Mouse (Mus musculus): ENCODE results near the gene Srsf9.
"Not testable (repeated sequence)": the region's sequence is repeated elsewhere in the genome, so short reads cannot be mapped to it uniquely, and the experiment has no call there.

Gene Srsf9

GRCm38 (mm10) chr5:115374204-115374820, 47.3 kb downstream of the Srsf9 start:
- DNase-seq = no peak

- DNase-seq = no peak
These were observed 48.5 kb downstream of the Srsf9 start for GRCm38 (mm10) chr5:115375436-115375835.

GRCm38 (mm10) chr5:115378882-115379281, 51.9 kb downstream of the Srsf9 start:
- not testable (repeated sequence) for DNase-seq
